Mouse (Mus musculus): ENCODE data around the gene Hax1. TPM values are rescaled to one million over a fixed set of nuclear protein-coding genes. Genes with fewer than 3 reads are reported as not detected.

Gene Hax1
- polyA plus RNA-seq, 1 experiment from 2014 or later, result 99.6 TPM

GRCm38 (mm10) chr3:89948021-89948420, 50.6 kb downstream of the Hax1 start:
- Histone ChIP-seq H3K27me3 (ENCODE audit: insufficient read depth, low read length) (no peaks in the 10 kb centered on the region), H3K4me2 (ENCODE audit: low read depth, low read length) (no peak overlapping the region), H3K36me3 (replicated peaks; ENCODE audit: insufficient read depth, low read length) (peaks cover 54% of the 10 kb centered on the region), H3K4me3 (ENCODE audit: low read depth, low read length) (no peak overlapping the region), H3K27ac (ENCODE audit: low read depth) (no peak overlapping the region), H3K9ac (replicated peaks) (no peak overlapping the region), H3K4me1 (ENCODE audit: insufficient read depth) (no peaks in the 10 kb centered on the region), H3K9me3 (ENCODE audit: low read length) (no peaks in the 10 kb centered on the region)
- 88% methylated on average over 11 of the region's 11 CpGs for WGBS (ENCODE audit: insufficient replicate concordance)
- ATAC-seq (no peak), DNase-seq (no peak)
- TF ChIP-seq CTCF (IDR thresholded peaks at IDR 0.05; ENCODE audit: low read depth), result no peak

Small RNA genes within 50 kb of the gene (microRNA-seq; reads per million reads assigned to microRNA genes)
- 1.2 reads per million for gene Mir7669

Other genes starting within 250 kb of the Hax1 start
- gene Chrnb2, start 234.1 kb downstream of the Hax1 start, polyA plus RNA-seq (2015; fragmentation: Nextera tagmentation; extraction: Ambion mirVana), result 0.18 and 0.27 TPM in 2 replicates
- gene Ube2q1, start 225.2 kb downstream of the Hax1 start, polyA plus RNA-seq (2015; fragmentation: Nextera tagmentation; extraction: Ambion mirVana), result 4.9 and 5.7 TPM in 2 replicates
- 0.92 and 1.00 TPM in 2 replicates for gene She, start 167.4 kb downstream of the Hax1 start, polyA plus RNA-seq (2015; fragmentation: Nextera tagmentation; extraction: Ambion mirVana)
- gene Il6ra, start 85.6 kb downstream of the Hax1 start, polyA plus RNA-seq (2015; fragmentation: Nextera tagmentation; extraction: Ambion mirVana), result 10.2 and 11.8 TPM in 2 replicates
- gene Atp8b2, start 35.3 kb downstream of the Hax1 start, polyA plus RNA-seq (2015; fragmentation: Nextera tagmentation; extraction: Ambion mirVana), result 0.88 and 1.4 TPM in 2 replicates
- 64.6 and 66.7 TPM in 2 replicates for gene 4933434E20Rik, start 52.9 kb upstream of the Hax1 start, polyA plus RNA-seq (2015; fragmentation: Nextera tagmentation; extraction: Ambion mirVana)
- 57.4 TPM in 2 replicates for gene Ubap2l, start 53.8 kb upstream of the Hax1 start, polyA plus RNA-seq (2015; fragmentation: Nextera tagmentation; extraction: Ambion mirVana)
- gene Tpm3, start 73.9 kb upstream of the Hax1 start, polyA plus RNA-seq (2015; fragmentation: Nextera tagmentation; extraction: Ambion mirVana), result 156 and 162 TPM in 2 replicates
- 0.02 and 0.04 TPM in 2 replicates for gene Nup210l, start 105.4 kb upstream of the Hax1 start, polyA plus RNA-seq (2015; fragmentation: Nextera tagmentation; extraction: Ambion mirVana)
- gene Rps27, start 214.9 kb upstream of the Hax1 start, polyA plus RNA-seq (2015; fragmentation: Nextera tagmentation; extraction: Ambion mirVana), result 821 and 885 TPM in 2 replicates
- 4.9 and 6.1 TPM in 2 replicates for gene Rab13, start 214.9 kb upstream of the Hax1 start, polyA plus RNA-seq (2015; fragmentation: Nextera tagmentation; extraction: Ambion mirVana)
- 68.7 and 74.3 TPM in 2 replicates for gene Jtb, start 232.8 kb upstream of the Hax1 start, polyA plus RNA-seq (2015; fragmentation: Nextera tagmentation; extraction: Ambion mirVana)
- 0.15 and 0.41 TPM in 2 replicates for gene Creb3l4, start 244.7 kb upstream of the Hax1 start, polyA plus RNA-seq (2015; fragmentation: Nextera tagmentation; extraction: Ambion mirVana)
- 41.7 and 54.0 TPM in 2 replicates for gene Slc39a1, start 249.4 kb upstream of the Hax1 start, polyA plus RNA-seq (2015; fragmentation: Nextera tagmentation; extraction: Ambion mirVana)